Comparison of ENCODE assay signal across 11 mouse cellular contexts in genomic region chr7:112217208-112217607, GRCm38 (mm10). TPM values are rescaled to one million over a fixed set of nuclear protein-coding genes. Genes with fewer than 3 reads are reported as not detected.
DNase-seq lines count a peak whose midpoint lies in the region; ATAC-seq lines count a peak whose summit lies in the region.
"Had no signal": no experiment of that assay in that cellular context is flagged by ENCODE, and none has a peak within 500 bp of the region (broad histone marks: within the 10 kb centered on the region; RNA-seq: fewer than 3 reads in every experiment).

No protein-coding gene starts in this region.

- no peaks in the 10 kb centered on the region for H3K9me3 ChIP-seq in intestine, embryonic 14.5 days (ENCODE audit: control insufficient read depth, low read length)
- no peaks in the 10 kb centered on the region for H3K9me3 ChIP-seq in liver, embryonic 16.5 days (replicated peaks; ENCODE audit: control insufficient read depth, low read length)
- H3K9me3 ChIP-seq: neural tube, embryonic 15.5 days had no signal

- no peaks in the 10 kb centered on the region for H3K36me3 ChIP-seq in intestine, embryonic 14.5 days (ENCODE audit: control insufficient read depth, insufficient read depth, low read length)
- no peaks in the 10 kb centered on the region for H3K36me3 ChIP-seq in liver, embryonic 16.5 days (ENCODE audit: control insufficient read depth, insufficient read depth)
- H3K36me3 ChIP-seq: hindbrain, embryonic 10.5 days; neural tube, embryonic 15.5 days had no signal

- no peak overlapping the region for H3K4me2 ChIP-seq in intestine, embryonic 14.5 days (ENCODE audit: low read length)
- no peak overlapping the region for H3K4me2 ChIP-seq in liver, embryonic 16.5 days (ENCODE audit: low read depth, low read length)
- H3K4me2 ChIP-seq: neural tube, embryonic 15.5 days had no signal

- H3K27me3 ChIP-seq in intestine, embryonic 14.5 days (replicated peaks; ENCODE audit: control insufficient read depth, insufficient read depth, low read length): no peaks in the 10 kb centered on the region
- no peaks in the 10 kb centered on the region for H3K27me3 ChIP-seq in liver, embryonic 16.5 days (ENCODE audit: control insufficient read depth, insufficient read depth, low read depth, low read length)
- H3K27me3 ChIP-seq: neural tube, embryonic 15.5 days had no signal

- H3K4me1 ChIP-seq in intestine, embryonic 14.5 days (replicated peaks; ENCODE audit: control insufficient read depth, insufficient read depth, low read length): peaks cover 9% of the 10 kb centered on the region
- no peaks in the 10 kb centered on the region for H3K4me1 ChIP-seq in liver, embryonic 16.5 days (ENCODE audit: control insufficient read depth, low read depth, low read length)

- WGBS in intestine, embryonic 14.5 days: 34% methylated on average over 6 of the region's 6 CpGs
- 11% methylated on average over 6 of the region's 6 CpGs for WGBS in liver, embryonic 16.5 days (ENCODE audit: insufficient replicate concordance)

- DNase-seq in A20 (ENCODE audit: low read depth, low spot score): peak; percentile 40
- DNase-seq in adrenal gland, postnatal 14 days: peak; percentile 88
- no peak for DNase-seq in intestine, embryonic 14.5 days (ENCODE audit: low spot score)
- DNase-seq in spleen, postnatal 10 days (ENCODE audit: low spot score in 2 of 2): no peak
- no peak for DNase-seq in layer of hippocampus, postnatal 10 days (ENCODE audit: low spot score in 2 of 2)
- no peak for DNase-seq in thymus, adult 18-20 months
- DNase-seq in embryo, embryonic 9.5 days (ENCODE audit: extremely low spot score): no peak

- H3K4me3 ChIP-seq in intestine, embryonic 14.5 days (ENCODE audit: low read depth, low read length): no peak overlapping the region
- no peak overlapping the region for H3K4me3 ChIP-seq in liver, embryonic 16.5 days (ENCODE audit: low read depth, low read length)
- H3K4me3 ChIP-seq: hindbrain, embryonic 10.5 days; neural tube, embryonic 15.5 days had no signal

- H3K27ac ChIP-seq in intestine, embryonic 14.5 days (ENCODE audit: low read depth): 0 out of 2 replicates have a peak overlapping the region, but pooled peaks have one; percentile 10
- H3K27ac ChIP-seq in liver, embryonic 16.5 days (ENCODE audit: low read length): no peak overlapping the region
- H3K27ac ChIP-seq: hindbrain, embryonic 10.5 days; macrophage; neural tube, embryonic 15.5 days had no signal

- peak; percentile 58; the same call in 1 of the 2 replicates for ATAC-seq in intestine, embryonic 14.5 days (replicated peaks; ENCODE audit: low FRiP score, low TSS enrichment, low read depth)
- ATAC-seq in liver, embryonic 16.5 days (ENCODE audit: low read depth): 0 out of 2 replicates have a peak, but pooled peaks have one; percentile 30

- H3K9ac ChIP-seq in intestine, embryonic 14.5 days (ENCODE audit: low read length): no peak overlapping the region
- H3K9ac ChIP-seq in liver, embryonic 16.5 days (ENCODE audit: low read depth, low read length): no peak overlapping the region
- H3K9ac ChIP-seq: neural tube, embryonic 15.5 days had no signal

RNA-seq across cellular contexts. Expression of gene Mical2, which starts 8.4 kb away (rescaled TPM):
- total RNA-seq in adrenal gland, postnatal 14 days (2021): 16.5 TPM in 2 replicates
- polyA plus RNA-seq in intestine, embryonic 14.5 days (2014; fragmentation: Nextera tagmentation; extraction: Ambion mirVana): 16.6 and 18.2 TPM in 2 replicates
- 1.5 and 1.9 TPM in 2 replicates for polyA plus RNA-seq in liver, embryonic 16.5 days (2015; fragmentation: Nextera tagmentation; extraction: Ambion mirVana)
- total RNA-seq in layer of hippocampus, postnatal 10 days (2021): 100 to 1,000 TPM; 406 to 434 TPM

RNA-seq across cellular contexts. Expression of gene Dkk3, which starts 58.4 kb away (rescaled TPM):
- 10.3 and 13.7 TPM in 2 replicates for total RNA-seq in adrenal gland, postnatal 14 days (2021)
- polyA plus RNA-seq in intestine, embryonic 14.5 days (2014; fragmentation: Nextera tagmentation; extraction: Ambion mirVana): 22.9 and 27.4 TPM in 2 replicates
- 1.9 TPM in 2 replicates for polyA plus RNA-seq in liver, embryonic 16.5 days (2015; fragmentation: Nextera tagmentation; extraction: Ambion mirVana)
- 100 to 1,000 TPM; 137 to 138 TPM for total RNA-seq in layer of hippocampus, postnatal 10 days (2021)
- polyA plus RNA-seq: macrophage had no signal

Comparison
In these comparisons a context has a peak if more than half of its experiments do, and no peak if none do; other contexts are left out.
1. DNase-seq: peak in A20 (single experiment) and adrenal gland, postnatal 14 days (single experiment); none in intestine, embryonic 14.5 days (single experiment), spleen, postnatal 10 days (0 of 2), layer of hippocampus, postnatal 10 days (0 of 2), thymus, adult 18-20 months (0 of 2) and embryo, embryonic 9.5 days (single experiment).
2. RNA of gene Mical2, which starts 8.4 kb away (total RNA-seq): 406 to 434 TPM in layer of hippocampus, postnatal 10 days; 16.5 TPM in adrenal gland, postnatal 14 days; every median in the first group is over 10 times any median in the second.